Mouse (Mus musculus): Measurements from ENCODE around the gene Ces4a. TPM values are rescaled to one million over a fixed set of nuclear protein-coding genes. Genes with fewer than 3 reads are reported as not detected.
"Not testable (repeated sequence)": the region's sequence is repeated elsewhere in the genome, so short reads cannot be mapped to it uniquely, and the experiment has no call there.

Gene Ces4a
- polyA plus RNA-seq, 1 experiment from 2014 or later, result not detected

- WGBS, result 94% methylated on average over 3 of the region's 3 CpGs
- not testable (repeated sequence) for H3K4me3 ChIP-seq (replicated peaks; ENCODE audit: low read depth, low read length); ATAC-seq (ENCODE audit: low FRiP score, low TSS enrichment); H3K4me2 ChIP-seq (ENCODE audit: low read length); H3K27me3 ChIP-seq (ENCODE audit: control insufficient read depth, insufficient read depth, low read length); H3K27ac ChIP-seq (replicated peaks; ENCODE audit: low read depth, low read length); H3K9ac ChIP-seq (replicated peaks; ENCODE audit: low read length); DNase-seq; H3K36me3 ChIP-seq (ENCODE audit: control insufficient read depth, insufficient read depth, low read length); H3K4me1 ChIP-seq (ENCODE audit: control insufficient read depth, insufficient read depth, low read length); H3K9me3 ChIP-seq (ENCODE audit: control insufficient read depth, low read length)
Measured at GRCm38 (mm10) chr8:105175287-105175686, 43.7 kb downstream of the Ces4a start.

GRCm38 (mm10) chr8:105178211-105178800 is 46.7 kb downstream of the Ces4a start:
- ATAC-seq (ENCODE audit: low FRiP score, low TSS enrichment), result no peak
- no peaks in the 10 kb centered on the region for H3K9me3 ChIP-seq (ENCODE audit: control insufficient read depth, low read length)
- no peak overlapping the region for H3K27ac ChIP-seq (replicated peaks; ENCODE audit: low read depth, low read length)
- H3K4me2 ChIP-seq (ENCODE audit: low read length), result no peak overlapping the region
- no peak overlapping the region for H3K9ac ChIP-seq (replicated peaks; ENCODE audit: low read length)
- no peaks in the 10 kb centered on the region for H3K27me3 ChIP-seq (ENCODE audit: control insufficient read depth, insufficient read depth, low read length)
- no peaks in the 10 kb centered on the region for H3K36me3 ChIP-seq (ENCODE audit: control insufficient read depth, insufficient read depth, low read length)
- DNase-seq, result no peak
- no peaks in the 10 kb centered on the region for H3K4me1 ChIP-seq (ENCODE audit: control insufficient read depth, insufficient read depth, low read length)
- H3K4me3 ChIP-seq (replicated peaks; ENCODE audit: low read depth, low read length), result no peak overlapping the region
- 87% methylated on average over 6 of the region's 6 CpGs for WGBS

DNA sequence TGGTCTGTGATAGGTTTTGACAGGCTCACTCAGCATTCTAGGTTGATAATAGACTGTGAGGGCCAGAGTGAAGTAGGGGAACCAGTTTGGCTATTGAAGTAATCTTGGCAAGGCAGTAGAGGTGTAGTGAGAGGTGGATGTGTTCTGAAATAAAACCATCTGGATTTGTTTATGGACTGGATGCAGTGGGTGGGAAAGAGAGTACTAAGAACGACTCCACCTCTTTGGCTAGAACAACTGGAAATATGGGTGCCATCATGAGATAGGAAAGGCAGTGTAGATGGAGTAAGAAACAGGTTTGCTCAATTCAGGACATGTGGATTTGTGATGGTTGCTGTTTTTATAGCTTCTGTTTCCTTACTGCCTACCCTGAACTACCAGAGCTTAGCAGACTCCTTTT is 50.6 kb downstream of the Ces4a start:
- Histone ChIP-seq H3K9me3 (ENCODE audit: control insufficient read depth, low read length) (no peaks in the 10 kb centered on the region), H3K27ac (replicated peaks; ENCODE audit: low read depth, low read length) (no peak overlapping the region), H3K9ac (replicated peaks; ENCODE audit: low read length) (no peak overlapping the region), H3K27me3 (ENCODE audit: control insufficient read depth, insufficient read depth, low read length) (no peaks in the 10 kb centered on the region), H3K36me3 (ENCODE audit: control insufficient read depth, insufficient read depth, low read length) (no peaks in the 10 kb centered on the region), H3K4me2 (ENCODE audit: low read length) (no peak overlapping the region), H3K4me3 (replicated peaks; ENCODE audit: low read depth, low read length) (no peak overlapping the region), H3K4me1 (ENCODE audit: control insufficient read depth, insufficient read depth, low read length) (no peaks in the 10 kb centered on the region)
- 92% methylated on average over 1 of the region's 1 CpGs for WGBS
- DNase-seq (no peak), ATAC-seq (ENCODE audit: low FRiP score, low TSS enrichment) (no peak)

GRCm38 (mm10) chr8:105186467-105187005 is 54.9 kb downstream of the Ces4a start:
- WGBS, result 89% methylated on average over 1 of the region's 1 CpGs

DNA sequence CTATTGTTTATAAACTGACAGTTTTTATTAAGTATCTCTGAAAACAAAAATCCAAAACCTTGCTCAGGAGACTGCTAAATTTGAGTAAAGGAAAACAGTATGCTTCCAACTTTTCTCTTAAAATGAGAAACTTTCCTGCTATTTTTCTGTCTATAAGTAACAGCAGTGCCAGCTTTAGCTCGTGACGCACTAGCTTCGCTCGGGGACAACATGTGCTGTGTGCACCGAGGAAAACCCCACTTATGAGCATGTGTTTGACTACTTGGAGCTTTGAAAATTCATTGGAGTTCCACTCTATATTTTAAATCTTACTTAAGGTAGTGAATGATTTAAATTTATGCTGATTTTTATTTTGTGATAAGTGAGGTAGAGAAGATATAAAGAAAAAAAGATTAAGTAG is 60.6 kb downstream of the Ces4a start:
- H3K9me3 ChIP-seq (ENCODE audit: control insufficient read depth, low read length), result no peaks in the 10 kb centered on the region
- H3K4me1 ChIP-seq (ENCODE audit: control insufficient read depth, insufficient read depth, low read length), result no peaks in the 10 kb centered on the region
- H3K27ac ChIP-seq (replicated peaks; ENCODE audit: low read depth, low read length), result no peak overlapping the region
- DNase-seq (no peak), ATAC-seq (ENCODE audit: low FRiP score, low TSS enrichment) (no peak)
- WGBS, result 95% methylated on average over 5 of the region's 5 CpGs
- no peaks in the 10 kb centered on the region for H3K27me3 ChIP-seq (ENCODE audit: control insufficient read depth, insufficient read depth, low read length)
- no peak overlapping the region for H3K4me3 ChIP-seq (replicated peaks; ENCODE audit: low read depth, low read length)
- H3K36me3 ChIP-seq (ENCODE audit: control insufficient read depth, insufficient read depth, low read length), result peaks cover 26% of the 10 kb centered on the region
- H3K9ac ChIP-seq (replicated peaks; ENCODE audit: low read length), result no peak overlapping the region
- H3K4me2 ChIP-seq (ENCODE audit: low read length), result no peak overlapping the region

More at GRCm38 (mm10) chr8:105186467-105187005, 54.9 kb downstream of the Ces4a start:
- DNase-seq (no peak), ATAC-seq (ENCODE audit: low FRiP score, low TSS enrichment) (no peak)
- H3K4me2 ChIP-seq (ENCODE audit: low read length), result no peak overlapping the region
- H3K4me1 ChIP-seq (ENCODE audit: control insufficient read depth, insufficient read depth, low read length), result no peaks in the 10 kb centered on the region
- no peak overlapping the region for H3K4me3 ChIP-seq (replicated peaks; ENCODE audit: low read depth, low read length)
- no peaks in the 10 kb centered on the region for H3K27me3 ChIP-seq (ENCODE audit: control insufficient read depth, insufficient read depth, low read length)
- H3K36me3 ChIP-seq (ENCODE audit: control insufficient read depth, insufficient read depth, low read length), result no peaks in the 10 kb centered on the region
- no peak overlapping the region for H3K27ac ChIP-seq (replicated peaks; ENCODE audit: low read depth, low read length)
- H3K9ac ChIP-seq (replicated peaks; ENCODE audit: low read length), result no peak overlapping the region
- H3K9me3 ChIP-seq (ENCODE audit: control insufficient read depth, low read length), result no peaks in the 10 kb centered on the region

Other genes starting within 250 kb of the Ces4a start
- not detected in 2 replicates for gene Ces2e, start 205.5 kb upstream of the Ces4a start, polyA plus RNA-seq (2014; fragmentation: Nextera tagmentation; extraction: Ambion mirVana)
- not detected in 2 replicates for gene Ces2f, start 184.4 kb upstream of the Ces4a start, polyA plus RNA-seq (2014; fragmentation: Nextera tagmentation; extraction: Ambion mirVana)
- gene Ces2g, start 170.1 kb upstream of the Ces4a start, polyA plus RNA-seq (2014; fragmentation: Nextera tagmentation; extraction: Ambion mirVana), result not detected in 2 replicates
- not detected in 2 replicates for gene Ces2h, start 130.9 kb upstream of the Ces4a start, polyA plus RNA-seq (2014; fragmentation: Nextera tagmentation; extraction: Ambion mirVana)
- gene Ces3a, start 83.2 kb upstream of the Ces4a start, polyA plus RNA-seq (2014; fragmentation: Nextera tagmentation; extraction: Ambion mirVana), result not detected in 2 replicates
- not detected in 2 replicates for gene Ces3b, start 48.0 kb upstream of the Ces4a start, polyA plus RNA-seq (2014; fragmentation: Nextera tagmentation; extraction: Ambion mirVana)
- gene Cbfb, start 38.9 kb downstream of the Ces4a start, polyA plus RNA-seq (2014; fragmentation: Nextera tagmentation; extraction: Ambion mirVana), result 25.7 and 34.7 TPM in 2 replicates
- gene D230025D16Rik, start 93.3 kb downstream of the Ces4a start, polyA plus RNA-seq (2014; fragmentation: Nextera tagmentation; extraction: Ambion mirVana), result 38.7 and 39.9 TPM in 2 replicates
- gene B3gnt9, start 123.4 kb downstream of the Ces4a start, polyA plus RNA-seq (2014; fragmentation: Nextera tagmentation; extraction: Ambion mirVana), result 3.2 and 5.6 TPM in 2 replicates
- gene Tradd, start 132.8 kb downstream of the Ces4a start, polyA plus RNA-seq (2014; fragmentation: Nextera tagmentation; extraction: Ambion mirVana), result 13.5 and 15.0 TPM in 2 replicates
- gene Fbxl8, start 132.8 kb downstream of the Ces4a start, polyA plus RNA-seq (2014; fragmentation: Nextera tagmentation; extraction: Ambion mirVana), result 0.72 and 0.96 TPM in 2 replicates
- gene Hsf4, start 138.0 kb downstream of the Ces4a start, polyA plus RNA-seq (2014; fragmentation: Nextera tagmentation; extraction: Ambion mirVana), result 0.14 and 0.35 TPM in 2 replicates
- 3.0 and 4.2 TPM in 2 replicates for gene Nol3, start 144.3 kb downstream of the Ces4a start, polyA plus RNA-seq (2014; fragmentation: Nextera tagmentation; extraction: Ambion mirVana)
- gene 4931428F04Rik, start 158.1 kb downstream of the Ces4a start, polyA plus RNA-seq (2014; fragmentation: Nextera tagmentation; extraction: Ambion mirVana), result 65.7 and 98.8 TPM in 2 replicates
- gene Exoc3l, start 164.3 kb downstream of the Ces4a start, polyA plus RNA-seq (2014; fragmentation: Nextera tagmentation; extraction: Ambion mirVana), result 8.6 and 13.1 TPM in 2 replicates
- 43.9 and 51.7 TPM in 2 replicates for gene E2f4, start 165.9 kb downstream of the Ces4a start, polyA plus RNA-seq (2014; fragmentation: Nextera tagmentation; extraction: Ambion mirVana)
- 0.55 and 1.1 TPM in 2 replicates for gene Elmo3, start 173.8 kb downstream of the Ces4a start, polyA plus RNA-seq (2014; fragmentation: Nextera tagmentation; extraction: Ambion mirVana)
- gene Lrrc29, start 194.5 kb downstream of the Ces4a start, polyA plus RNA-seq (2014; fragmentation: Nextera tagmentation; extraction: Ambion mirVana), result 0.72 and 0.86 TPM in 2 replicates
- 122 and 149 TPM in 2 replicates for gene Tmem208, start 194.6 kb downstream of the Ces4a start, polyA plus RNA-seq (2014; fragmentation: Nextera tagmentation; extraction: Ambion mirVana)
- 0.59 and 0.84 TPM in 2 replicates for gene Fhod1, start 216.2 kb downstream of the Ces4a start, polyA plus RNA-seq (2014; fragmentation: Nextera tagmentation; extraction: Ambion mirVana)
- gene Slc9a5, start 217.0 kb downstream of the Ces4a start, polyA plus RNA-seq (2014; fragmentation: Nextera tagmentation; extraction: Ambion mirVana), result 8.3 and 10.2 TPM in 2 replicates
- 1.4 and 3.0 TPM in 2 replicates for gene Plekhg4, start 241.5 kb downstream of the Ces4a start, polyA plus RNA-seq (2014; fragmentation: Nextera tagmentation; extraction: Ambion mirVana)

All from midbrain, embryonic 14.5 days (tissue).